Mouse (Mus musculus): Measurements from ENCODE around the gene Smyd3. TPM values are rescaled to one million over a fixed set of nuclear protein-coding genes. Genes with fewer than 3 reads are reported as not detected.
"Not testable (repeated sequence)": the region's sequence is repeated elsewhere in the genome, so short reads cannot be mapped to it uniquely, and the experiment has no call there.

Gene Smyd3
- polyA plus RNA-seq, 1 experiment = 16.8 TPM

DNA sequence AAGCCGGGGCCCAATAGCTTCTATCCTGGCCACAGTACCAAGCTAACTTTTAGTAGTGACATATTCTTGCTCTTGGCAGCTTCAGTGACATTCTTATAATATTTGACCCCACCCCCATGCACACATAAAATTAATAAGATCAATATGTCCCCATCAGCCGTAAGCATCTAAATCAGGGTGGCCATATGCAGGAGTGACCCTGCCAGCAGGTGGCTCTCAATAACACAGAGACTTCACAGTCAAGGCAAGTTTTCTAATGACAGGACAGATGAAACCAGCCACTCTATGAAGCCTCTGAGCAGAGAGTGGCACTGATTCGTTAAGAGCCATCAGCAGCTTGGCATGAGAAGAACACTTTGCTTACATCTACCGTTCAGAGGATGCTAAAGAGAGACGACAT lies 204.2 kb downstream of the Smyd3 start:
- no peak for DNase-seq (ENCODE audit: extremely low spot score in 1 of 2, low spot score in 1 of 2)

DNA sequence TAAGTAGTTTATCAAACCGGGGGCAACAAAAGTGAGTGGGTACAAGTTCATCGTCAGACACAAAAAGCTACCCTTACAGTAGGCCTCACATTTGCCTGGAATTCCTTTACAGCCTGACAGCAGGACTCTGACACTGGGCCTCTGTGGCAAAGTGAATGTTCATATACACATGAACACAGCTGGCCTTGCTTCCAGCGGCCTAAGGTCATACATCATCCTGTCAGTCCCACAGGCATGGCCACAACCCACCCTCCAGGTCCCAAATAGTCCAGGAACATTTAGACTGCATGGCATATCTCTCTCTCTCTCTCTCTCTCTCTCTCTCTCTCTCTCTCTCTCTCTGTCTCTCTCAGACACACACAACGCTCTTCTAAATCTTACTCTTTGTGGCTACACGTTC lies 208.4 kb downstream of the Smyd3 start:
- DNase-seq (ENCODE audit: extremely low spot score in 1 of 2, low spot score in 1 of 2) = no peak

DNA sequence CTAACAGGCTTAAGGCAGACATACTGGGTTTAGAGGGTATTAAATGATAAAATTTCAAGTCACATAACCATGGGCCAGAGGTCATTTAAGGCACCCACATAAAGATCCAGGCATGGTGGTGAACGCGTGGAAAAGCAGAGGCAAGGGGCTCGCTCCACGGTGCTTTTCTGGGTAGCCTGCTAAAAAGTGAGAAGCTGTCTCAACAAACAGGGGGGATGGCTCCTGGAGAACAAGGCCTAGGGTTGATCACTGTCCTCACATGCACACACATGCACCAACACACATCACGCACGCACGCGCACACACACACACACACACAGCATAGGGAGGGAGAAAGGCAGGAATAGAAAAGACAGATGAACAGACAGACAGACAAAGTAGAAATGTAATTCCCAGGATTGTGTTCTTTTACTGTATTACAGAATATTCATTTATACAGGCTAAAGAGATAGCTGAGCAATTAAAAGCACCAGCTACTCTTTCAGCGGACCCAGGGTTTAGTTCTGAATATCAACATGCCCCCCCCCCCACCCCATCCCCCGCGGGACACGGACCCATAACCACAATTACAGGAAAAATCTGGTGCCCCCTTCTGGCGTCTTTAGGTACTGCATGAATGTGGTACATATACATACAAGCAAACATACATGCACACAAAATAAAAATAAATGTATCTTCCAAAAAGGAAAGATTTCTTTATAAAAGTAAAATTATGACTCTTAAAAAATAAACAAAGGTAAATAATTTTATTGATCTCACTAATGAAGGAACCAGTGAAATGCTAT lies 215.2 kb downstream of the Smyd3 start:
- DNase-seq (ENCODE audit: extremely low spot score in 1 of 2, low spot score in 1 of 2) = no peak

DNA sequence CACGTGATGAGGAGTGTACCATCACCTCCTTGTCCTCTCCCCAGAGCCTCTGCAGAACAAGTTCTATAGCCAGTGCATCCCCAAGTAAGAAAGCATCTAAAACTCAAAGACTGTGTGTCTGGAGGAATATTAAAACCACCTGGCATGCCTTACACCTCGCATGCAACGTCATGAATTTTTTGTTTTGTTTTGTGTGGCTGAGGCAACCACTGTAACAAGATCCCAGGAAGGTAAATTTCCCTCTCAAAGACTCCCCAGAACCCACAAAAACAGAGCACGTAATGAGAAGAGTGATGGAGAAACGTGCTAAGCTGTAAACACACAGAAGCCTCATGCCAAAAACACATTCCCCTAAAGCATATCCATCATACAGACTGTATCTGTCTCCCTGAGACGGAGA lies 222.2 kb downstream of the Smyd3 start:
- DNase-seq (ENCODE audit: extremely low spot score in 1 of 2, low spot score in 1 of 2) = no peak

DNA sequence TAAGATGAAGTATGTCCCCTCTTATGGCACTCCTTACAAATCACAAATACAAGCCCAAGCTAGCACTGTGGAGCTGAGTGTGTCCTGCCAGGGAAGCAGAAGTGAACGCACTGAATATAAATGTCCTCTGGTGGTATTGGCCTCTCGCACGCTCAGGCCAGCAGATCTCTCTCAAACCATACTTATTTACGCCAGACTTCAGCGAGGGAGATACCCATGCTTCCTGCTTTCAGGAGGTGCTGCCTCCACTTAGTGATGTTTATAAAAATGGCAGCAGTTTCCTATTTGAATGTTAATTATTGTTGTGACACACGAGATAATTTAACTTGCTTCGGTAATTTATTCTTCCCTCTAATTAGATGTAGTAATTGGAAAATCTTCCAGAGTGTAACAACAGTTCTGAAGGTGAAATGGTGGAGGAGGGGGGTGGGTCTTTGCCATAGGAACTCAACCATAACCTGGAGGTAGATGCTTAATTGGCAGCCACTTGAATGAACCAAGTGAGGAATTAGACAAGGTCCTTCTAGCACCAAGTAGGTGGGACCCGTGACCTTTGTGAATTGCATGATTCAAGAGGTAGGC lies 224.0 kb downstream of the Smyd3 start:
- no peak for DNase-seq (ENCODE audit: extremely low spot score in 1 of 2, low spot score in 1 of 2)

DNA sequence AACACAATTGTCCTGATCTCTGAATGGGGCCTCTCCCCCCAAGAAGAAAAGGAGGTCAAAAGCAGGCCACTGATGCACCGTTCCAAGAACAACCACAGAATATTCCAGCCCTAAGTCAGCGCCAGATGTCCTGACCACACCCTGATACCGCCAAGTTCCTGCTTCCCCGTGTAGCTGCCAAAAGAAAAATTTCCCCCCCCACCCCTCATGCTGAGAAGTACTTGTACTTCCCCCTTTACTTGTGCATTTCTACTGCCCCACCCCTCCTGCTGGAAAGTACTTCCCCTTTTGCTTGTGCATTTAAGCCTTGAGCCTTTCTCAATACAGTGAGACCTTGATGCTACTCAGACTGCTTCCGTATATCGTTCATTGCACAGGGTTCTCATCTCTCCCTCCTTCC lies 227.7 kb downstream of the Smyd3 start:
- not testable (repeated sequence) for DNase-seq (ENCODE audit: extremely low spot score in 1 of 2, low spot score in 1 of 2)

DNA sequence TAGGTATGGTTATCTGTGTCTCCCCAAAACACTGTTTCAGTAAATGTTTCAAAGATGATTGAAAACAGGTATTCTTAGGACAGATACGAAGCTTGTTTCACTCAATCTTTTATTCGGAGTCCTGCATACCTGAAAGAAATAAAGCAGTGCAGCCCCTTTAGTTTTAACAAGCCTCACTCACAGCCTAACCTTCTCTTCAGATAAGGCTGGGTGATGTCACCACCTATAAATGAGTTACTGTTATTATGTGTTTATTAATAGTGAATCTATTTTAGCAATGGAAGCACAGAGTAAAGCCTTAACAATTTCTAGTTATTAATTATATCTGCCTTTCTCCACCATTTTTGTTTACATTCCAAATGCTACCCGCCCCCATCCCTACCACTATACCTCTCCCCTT lies 228.1 kb downstream of the Smyd3 start:
- DNase-seq (ENCODE audit: extremely low spot score in 1 of 2, low spot score in 1 of 2) = no peak

DNA sequence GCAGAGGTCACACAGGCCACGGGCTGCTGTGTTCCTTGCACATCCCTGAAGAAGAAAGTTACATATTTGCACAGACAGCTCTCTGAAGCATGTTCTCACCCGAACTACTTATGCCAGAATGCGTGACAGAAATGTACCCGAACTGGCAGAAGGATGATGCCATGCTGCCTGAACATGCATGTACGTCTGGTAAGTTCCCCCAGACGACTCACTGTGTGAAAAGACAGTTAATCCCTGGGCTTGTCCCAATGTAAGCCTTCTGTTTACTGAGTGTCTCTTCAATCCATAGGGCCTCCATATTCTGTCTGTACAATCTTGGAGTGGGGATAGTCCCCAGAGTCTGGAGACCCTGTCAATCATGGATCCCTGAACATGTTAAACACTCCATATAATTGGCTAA lies 231.1 kb downstream of the Smyd3 start:
- no peak for DNase-seq (ENCODE audit: extremely low spot score in 1 of 2, low spot score in 1 of 2)

DNA sequence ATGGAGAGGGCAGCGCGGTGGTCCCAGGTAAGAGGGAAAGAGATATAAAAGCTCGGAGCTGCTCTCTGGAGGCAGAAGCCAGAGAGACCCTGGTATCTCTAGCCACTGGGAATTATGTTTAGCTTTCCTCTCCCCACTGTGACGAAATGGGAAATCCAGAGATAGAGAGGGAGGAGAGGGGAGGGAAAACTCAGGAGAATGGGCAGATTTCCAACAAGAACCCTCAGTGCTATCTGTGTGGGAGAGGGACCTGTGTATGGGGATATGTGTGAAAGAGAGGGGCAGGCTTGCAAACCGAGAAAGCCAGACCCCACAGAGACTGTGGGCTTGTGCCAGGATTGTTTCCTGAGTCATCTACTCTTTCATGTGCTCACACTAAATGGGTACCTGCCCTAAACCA lies 235.0 kb downstream of the Smyd3 start:
- DNase-seq (ENCODE audit: extremely low spot score in 1 of 2, low spot score in 1 of 2) = no peak

DNA sequence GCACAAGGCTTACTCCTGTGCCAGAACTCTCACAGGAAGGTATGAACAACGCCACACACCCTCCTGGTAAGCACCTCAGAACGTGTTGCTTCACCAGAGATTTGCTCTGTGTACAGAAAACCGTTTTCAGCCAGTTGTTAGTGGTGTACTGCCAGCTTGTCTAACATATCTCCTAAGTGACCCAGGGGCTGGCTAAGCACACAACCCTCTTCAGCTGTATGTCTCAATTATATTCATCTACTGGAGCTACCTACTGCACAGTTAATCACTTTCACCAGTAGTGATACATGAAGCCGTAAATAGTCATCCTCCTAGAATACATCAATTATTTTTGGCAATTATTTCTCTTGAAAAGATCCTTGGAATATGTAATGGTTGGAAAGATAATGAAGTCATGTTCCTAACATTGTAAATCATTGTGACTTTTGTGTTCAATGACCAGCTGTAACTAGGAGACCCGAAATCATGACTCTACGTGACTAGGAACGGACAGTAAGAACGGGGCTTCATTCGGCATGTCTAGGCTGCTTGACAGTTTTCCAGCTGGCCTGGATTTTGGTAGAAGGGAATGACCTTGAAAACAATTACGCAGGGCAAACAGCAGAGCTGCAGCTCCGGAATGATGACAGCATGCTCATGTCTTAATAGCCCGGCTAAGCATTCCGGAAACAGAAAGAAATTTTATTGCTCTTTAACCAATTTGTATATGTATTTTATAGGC lies 236.3 kb downstream of the Smyd3 start:
- DNase-seq (ENCODE audit: extremely low spot score in 1 of 2, low spot score in 1 of 2) = no peak

DNA sequence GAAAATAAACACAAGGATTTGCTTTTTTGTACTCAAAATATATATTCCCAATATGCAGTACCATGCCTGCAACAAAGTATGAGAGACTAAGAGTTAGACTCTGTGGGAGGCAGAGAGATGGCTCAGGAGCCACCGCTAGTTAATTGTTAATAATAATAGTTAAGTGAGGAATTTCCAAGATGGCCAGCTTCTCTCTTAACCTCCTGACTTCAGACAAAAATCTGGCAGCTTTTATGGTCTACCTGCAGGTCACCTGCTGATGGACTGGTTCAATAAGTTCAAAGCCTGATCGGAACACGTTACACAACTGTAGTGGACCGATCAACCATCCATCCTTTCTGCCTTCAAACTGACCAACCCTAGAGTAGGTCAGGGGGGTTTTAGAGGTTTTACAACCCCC lies 238.7 kb downstream of the Smyd3 start:
- no peak for DNase-seq (ENCODE audit: extremely low spot score in 1 of 2, low spot score in 1 of 2)

DNA sequence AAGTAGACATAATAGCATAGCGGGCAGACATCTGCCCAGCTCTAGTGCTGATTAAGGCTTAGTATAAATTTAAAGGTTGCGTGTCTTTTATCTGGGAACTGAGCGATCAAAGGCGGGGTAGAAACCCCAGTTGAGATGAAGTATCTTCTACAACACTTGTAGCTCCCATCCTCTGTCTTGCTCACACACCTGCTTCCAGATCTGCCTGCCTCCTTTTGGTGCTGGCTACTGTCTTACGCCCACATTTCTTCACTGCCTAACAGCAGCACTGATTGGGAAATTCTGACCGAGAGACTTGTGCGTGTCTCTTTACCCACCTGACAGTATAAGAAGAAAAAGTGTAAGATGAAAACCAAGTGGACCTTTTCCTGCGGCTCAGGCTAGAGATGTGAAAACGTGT lies 240.5 kb downstream of the Smyd3 start:
- no peak for DNase-seq (ENCODE audit: extremely low spot score in 1 of 2, low spot score in 1 of 2)

DNA sequence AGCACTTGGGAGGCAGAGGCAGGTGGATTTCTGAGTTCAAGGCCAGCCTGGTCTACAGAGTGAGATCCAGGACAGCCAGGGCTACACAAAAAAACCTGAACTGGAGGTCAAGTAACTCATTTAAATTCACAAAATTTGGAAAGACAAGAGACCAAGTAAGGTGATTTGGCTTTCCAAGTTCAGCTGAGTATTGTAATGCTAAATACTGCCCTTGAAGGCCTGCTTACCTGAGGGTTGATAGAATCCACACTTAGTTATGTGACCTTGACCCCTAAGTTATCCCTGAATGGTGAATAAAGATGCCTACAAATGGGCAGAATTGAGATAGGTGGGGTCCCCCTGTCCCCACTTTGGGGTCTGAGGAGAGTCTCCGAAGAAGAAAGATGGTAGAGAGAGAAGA lies 241.0 kb downstream of the Smyd3 start:
- DNase-seq (ENCODE audit: extremely low spot score in 1 of 2, low spot score in 1 of 2) = no peak

DNA sequence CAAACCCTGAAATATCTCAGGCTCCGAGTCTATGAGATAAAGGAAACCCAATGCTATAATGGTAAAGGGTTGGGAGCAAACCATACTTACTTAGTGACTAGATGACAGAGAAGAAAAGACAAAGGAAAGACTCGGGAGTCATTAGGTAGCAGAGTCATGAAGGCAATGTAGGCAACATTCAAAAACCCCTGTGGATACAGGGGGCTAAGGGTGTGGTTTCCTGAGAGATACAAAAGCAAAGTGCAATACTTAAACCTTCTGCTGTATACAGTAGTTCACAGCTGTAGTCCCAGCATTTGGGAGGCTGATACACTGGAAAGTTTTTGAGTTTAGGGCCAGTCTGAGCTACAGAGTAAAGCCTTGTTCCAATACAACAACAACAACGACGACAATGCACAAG lies 244.9 kb downstream of the Smyd3 start:
- DNase-seq (ENCODE audit: extremely low spot score in 1 of 2, low spot score in 1 of 2) = no peak

DNA sequence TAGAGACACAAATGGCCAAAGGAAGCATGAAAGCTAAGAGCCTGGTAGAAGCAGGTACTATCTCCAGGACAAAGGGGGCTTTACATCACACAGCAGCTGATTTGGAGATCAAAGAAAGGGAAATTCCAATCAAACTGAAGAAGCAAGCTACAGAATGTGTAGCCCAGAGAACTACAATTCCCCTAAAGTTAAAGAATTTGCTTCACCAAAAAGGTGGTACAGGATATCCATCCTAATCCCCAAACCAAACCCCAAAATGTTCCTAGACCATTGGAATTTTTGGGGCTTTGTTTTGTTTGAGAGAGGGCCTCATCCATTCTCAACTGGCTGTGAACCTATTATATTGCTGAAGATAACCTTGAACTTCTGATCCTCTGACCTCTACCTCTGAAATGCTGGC lies 245.5 kb downstream of the Smyd3 start:
- DNase-seq (ENCODE audit: extremely low spot score in 1 of 2, low spot score in 1 of 2) = no peak

DNA sequence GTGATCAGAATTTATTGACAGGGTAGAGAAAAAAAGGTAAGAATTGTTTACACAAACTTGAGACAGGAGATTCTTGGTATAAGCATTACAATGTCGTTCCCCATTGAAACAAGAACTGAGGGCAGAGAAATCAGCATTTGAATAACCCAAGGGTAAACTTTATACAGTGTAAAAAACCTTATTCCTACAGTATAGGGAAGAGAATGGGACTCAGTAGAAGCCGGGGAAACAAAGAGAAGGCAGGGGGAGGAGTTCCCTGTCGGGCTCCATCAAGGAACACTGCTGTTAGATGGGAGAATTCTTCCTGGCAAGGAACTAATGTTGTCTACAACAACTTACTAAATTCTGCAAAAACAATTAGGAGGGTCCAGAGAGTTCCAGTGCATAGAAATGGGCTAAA lies 250.9 kb downstream of the Smyd3 start:
- DNase-seq (ENCODE audit: extremely low spot score in 1 of 2, low spot score in 1 of 2) = no peak

DNA sequence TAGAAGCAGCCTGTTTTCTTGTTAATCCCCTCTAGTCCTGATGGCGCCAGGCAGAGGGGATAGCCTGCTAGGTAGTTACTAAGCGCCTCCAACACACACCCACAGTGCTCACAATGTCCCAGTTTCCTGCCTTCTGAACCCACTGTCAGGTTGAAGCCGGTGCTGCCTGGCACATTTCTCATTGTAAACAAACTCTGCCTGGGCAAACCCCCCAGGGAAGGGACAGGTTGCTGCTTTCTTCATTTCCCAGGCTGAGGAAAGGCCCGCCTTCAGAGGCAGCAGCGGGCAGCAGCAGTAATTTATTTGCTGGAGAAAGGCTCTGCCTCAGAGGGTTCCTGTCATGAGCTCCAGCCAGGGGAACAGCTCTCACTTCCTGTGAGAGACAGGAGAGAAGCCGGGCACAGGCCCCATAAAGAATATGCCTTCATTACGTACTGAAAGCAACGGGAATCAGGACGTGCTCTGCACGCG lies 256.3 kb downstream of the Smyd3 start:
- peak in 1 of 2 experiments; percentile 25 for DNase-seq (ENCODE audit: extremely low spot score in 1 of 2, low spot score in 1 of 2)

DNA sequence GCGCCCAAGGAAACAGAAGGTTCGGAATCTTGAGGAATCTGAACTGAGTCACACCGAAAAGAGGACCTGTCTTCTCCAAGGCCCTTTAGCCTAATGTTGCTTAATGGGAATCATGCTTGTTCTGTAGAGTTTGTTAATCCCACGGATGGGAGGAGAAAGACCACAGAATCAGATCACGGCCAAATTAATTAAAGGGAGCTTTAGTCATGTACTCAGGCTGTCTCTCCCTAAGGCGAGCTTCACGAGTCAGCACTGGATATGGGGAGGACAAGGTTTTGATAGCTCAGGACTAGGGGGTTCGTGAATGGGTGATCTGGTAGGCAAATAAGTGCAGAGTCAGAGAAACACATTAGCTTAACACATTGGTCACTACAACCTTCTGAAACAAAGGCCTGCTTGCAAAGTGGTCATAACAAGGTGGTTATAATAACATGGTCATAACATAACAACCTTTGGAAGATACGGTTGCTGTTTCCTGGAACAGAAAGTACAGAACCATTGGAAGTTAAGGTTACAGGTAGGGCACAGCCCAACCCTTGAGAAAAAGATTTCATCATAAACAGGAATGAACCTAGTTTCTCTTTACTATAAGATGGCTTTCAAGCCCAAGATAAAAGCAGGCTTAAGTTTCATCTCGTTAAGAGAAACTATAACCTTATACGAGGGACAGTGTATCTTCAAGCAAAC lies 261.9 kb downstream of the Smyd3 start:
- DNase-seq (ENCODE audit: extremely low spot score in 1 of 2, low spot score in 1 of 2) = no peak

DNA sequence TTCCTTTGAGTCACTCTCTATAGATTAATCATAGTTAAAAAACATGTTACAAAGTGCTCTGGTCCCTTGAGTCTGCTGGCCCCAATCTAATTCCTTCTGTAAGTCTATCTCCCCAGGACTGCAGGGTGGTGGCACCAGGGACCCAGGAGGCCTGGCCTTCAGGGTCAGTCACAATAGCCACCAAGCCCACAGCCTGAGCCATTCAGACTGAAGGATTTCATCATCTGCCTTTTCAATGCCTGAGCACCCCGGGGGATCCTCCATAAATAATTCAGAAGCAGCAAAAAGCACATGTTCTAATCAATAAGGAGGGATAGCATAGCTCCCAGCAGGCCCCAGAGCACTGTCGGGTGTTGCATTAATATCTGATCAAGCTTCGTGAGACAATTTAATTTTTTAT lies 263.3 kb downstream of the Smyd3 start:
- no peak for DNase-seq (ENCODE audit: extremely low spot score in 1 of 2, low spot score in 1 of 2)

DNA sequence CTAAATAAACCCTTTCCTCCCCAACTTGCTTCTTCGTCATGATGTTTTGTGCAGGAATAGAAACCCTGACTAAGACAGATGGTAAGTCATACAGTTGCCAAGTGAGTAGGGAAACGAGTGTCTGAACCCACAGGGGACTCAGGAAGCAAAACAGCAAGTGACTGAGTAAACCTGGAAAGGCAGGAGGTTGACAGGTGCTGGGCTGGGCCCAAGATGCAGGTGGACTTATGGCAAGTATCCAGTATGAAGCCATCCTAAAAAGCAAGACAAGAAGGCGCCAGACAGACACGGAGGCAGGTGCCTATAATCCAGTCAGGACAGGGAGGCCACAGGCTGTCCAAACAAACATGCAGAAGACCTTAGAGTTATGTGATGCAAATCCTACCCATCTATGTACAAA lies 265.2 kb downstream of the Smyd3 start:
- no peak for DNase-seq (ENCODE audit: extremely low spot score in 1 of 2, low spot score in 1 of 2)

DNA sequence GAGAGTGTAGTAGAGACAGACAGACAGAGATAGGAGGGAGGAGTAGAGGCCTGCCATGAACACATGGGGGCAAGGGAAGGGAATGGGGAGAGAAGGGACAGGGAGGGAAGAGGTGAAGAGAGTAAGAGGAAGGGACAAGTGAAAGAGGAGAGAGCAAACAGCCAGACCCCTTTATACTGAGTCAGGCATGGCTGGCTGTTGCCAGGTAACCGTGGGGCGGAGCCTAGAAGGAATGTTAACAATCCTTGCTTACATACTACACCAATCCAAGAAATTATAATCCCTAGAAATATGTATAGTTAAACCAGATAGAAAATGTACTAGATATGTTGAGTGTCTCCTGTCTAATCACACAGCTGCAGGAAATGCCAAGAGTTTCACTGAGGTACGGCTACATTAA lies 267.5 kb downstream of the Smyd3 start:
- DNase-seq (ENCODE audit: extremely low spot score in 1 of 2, low spot score in 1 of 2) = no peak

All from frontal cortex, adult 2 months (tissue).